Mouse (Mus musculus) E14TG2a.4 (cell line): Measurements from ENCODE around the gene Tmco5.

Source experiments
- H3K27me3 ChIP-seq: 2 replicates; pipeline ENCODE4 v1.6.1; 2014; ENCODE audit warnings: low read length, control low read depth; ENCODE audit not compliant: insufficient read depth
- H3K36me3 ChIP-seq: 2 replicates; pipeline ENCODE4 v1.6.1; 2014; ENCODE audit warnings: low read length, control low read depth; ENCODE audit not compliant: insufficient read depth
- H3K4me1 ChIP-seq: replicated peaks from 2 replicates; pipeline ENCODE4 v1.6.1; 2014; ENCODE audit warnings: low read depth, low read length, control low read depth
- H3K4me3 ChIP-seq: replicated peaks from 2 replicates; pipeline ENCODE4 v1.5.1; 2014; ENCODE audit warnings: mild to moderate bottlenecking, low read length
- H3K9me3 ChIP-seq: 2 replicates; pipeline ENCODE4 v1.6.1; 2014; ENCODE audit warnings: low read length, control low read depth
- CTCF ChIP-seq: conservative IDR thresholded peaks from 2 replicates; pipeline ENCODE4 v1.5.1; 2014; ENCODE audit warnings: low read length
- NANOG ChIP-seq: IDR thresholded peaks from 2 replicates; pipeline ENCODE4 v1.6.1; 2014; ENCODE audit warnings: borderline replicate concordance, low read length, mixed read lengths
- POU5F1 ChIP-seq: IDR thresholded peaks from 2 replicates; pipeline ENCODE4 v1.6.1; 2014; ENCODE audit warnings: low read length, borderline replicate concordance

Gene Tmco5

GRCm38 (mm10) chr2:116912334-116913070, 34.0 kb downstream of the Tmco5 start:
- Histone ChIP-seq H3K4me3 (no peak overlapping the region), H3K27me3 (0 out of 2 replicates have a peak, but pooled peaks cover 3% of the 10 kb centered on the region), H3K9me3 (no peaks in the 10 kb centered on the region), H3K4me1 (peaks cover 9% of the 10 kb centered on the region), H3K36me3 (no peaks in the 10 kb centered on the region)
- TF ChIP-seq NANOG (no peak), CTCF (no peak), POU5F1 (no peak)

GRCm38 (mm10) chr2:116913677-116914405, 35.4 kb downstream of the Tmco5 start:
- TF ChIP-seq NANOG, result no peak
- no peak for TF ChIP-seq POU5F1
- TF ChIP-seq CTCF, result no peak
- no peak overlapping the region for H3K4me3 ChIP-seq
- H3K4me1 ChIP-seq, result peaks cover 7% of the 10 kb centered on the region
- H3K36me3 ChIP-seq, result no peaks in the 10 kb centered on the region
- H3K9me3 ChIP-seq, result no peaks in the 10 kb centered on the region
- 0 out of 2 replicates have a peak, but pooled peaks cover 3% of the 10 kb centered on the region for H3K27me3 ChIP-seq

DNA sequence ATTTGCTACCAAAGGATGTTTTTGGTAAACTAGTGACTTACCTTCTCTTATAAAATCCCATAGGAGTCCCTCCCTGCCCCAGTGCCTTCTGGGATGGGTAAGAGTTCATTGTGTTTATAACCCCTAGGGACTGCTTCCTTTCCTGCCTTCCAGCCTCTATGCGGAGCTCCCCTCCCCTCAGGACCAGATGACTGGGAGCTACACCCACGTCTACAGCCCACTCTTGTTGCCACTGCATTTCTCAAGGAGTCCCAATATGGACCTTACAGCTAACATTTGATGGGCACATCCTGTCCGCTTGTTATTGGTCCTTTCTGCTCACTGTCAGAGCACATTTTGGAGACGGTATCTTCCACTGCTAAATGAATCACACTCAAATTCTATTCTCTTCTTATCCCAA, 36.1 kb downstream of the Tmco5 start:
- Histone ChIP-seq H3K27me3 (0 out of 2 replicates have a peak, but pooled peaks cover 3% of the 10 kb centered on the region), H3K36me3 (no peaks in the 10 kb centered on the region), H3K4me1 (peaks cover 7% of the 10 kb centered on the region), H3K4me3 (no peak overlapping the region), H3K9me3 (no peaks in the 10 kb centered on the region)
- TF ChIP-seq POU5F1, result no peak
- TF ChIP-seq NANOG, result no peak
- no peak for TF ChIP-seq CTCF

DNA sequence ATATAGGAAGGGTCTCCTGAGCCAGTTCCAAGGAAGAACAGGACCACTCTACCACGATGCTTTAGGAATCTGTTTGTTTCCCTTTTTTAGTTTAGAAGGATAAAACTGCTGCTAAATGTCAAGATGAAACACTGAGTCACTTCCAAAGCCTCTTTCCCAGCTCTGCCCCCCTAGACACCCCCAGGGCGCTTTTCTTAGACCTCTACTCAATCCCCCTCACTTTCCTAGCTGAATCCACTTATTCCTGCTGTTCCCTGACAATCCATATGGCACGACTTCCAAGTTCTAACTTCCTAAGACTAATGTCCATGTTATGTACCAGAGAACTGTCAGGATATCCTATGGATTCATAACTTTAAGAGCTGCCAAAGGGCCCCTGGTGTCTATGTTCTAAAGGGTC, 40.1 kb downstream of the Tmco5 start:
- no peaks in the 10 kb centered on the region for H3K9me3 ChIP-seq
- H3K4me1 ChIP-seq, result peaks cover 13% of the 10 kb centered on the region
- no peaks in the 10 kb centered on the region for H3K36me3 ChIP-seq
- 0 out of 2 replicates have a peak, but pooled peaks cover 3% of the 10 kb centered on the region for H3K27me3 ChIP-seq
- H3K4me3 ChIP-seq, result no peak overlapping the region
- no peak for TF ChIP-seq NANOG
- TF ChIP-seq POU5F1, result no peak
- no peak for TF ChIP-seq CTCF

DNA sequence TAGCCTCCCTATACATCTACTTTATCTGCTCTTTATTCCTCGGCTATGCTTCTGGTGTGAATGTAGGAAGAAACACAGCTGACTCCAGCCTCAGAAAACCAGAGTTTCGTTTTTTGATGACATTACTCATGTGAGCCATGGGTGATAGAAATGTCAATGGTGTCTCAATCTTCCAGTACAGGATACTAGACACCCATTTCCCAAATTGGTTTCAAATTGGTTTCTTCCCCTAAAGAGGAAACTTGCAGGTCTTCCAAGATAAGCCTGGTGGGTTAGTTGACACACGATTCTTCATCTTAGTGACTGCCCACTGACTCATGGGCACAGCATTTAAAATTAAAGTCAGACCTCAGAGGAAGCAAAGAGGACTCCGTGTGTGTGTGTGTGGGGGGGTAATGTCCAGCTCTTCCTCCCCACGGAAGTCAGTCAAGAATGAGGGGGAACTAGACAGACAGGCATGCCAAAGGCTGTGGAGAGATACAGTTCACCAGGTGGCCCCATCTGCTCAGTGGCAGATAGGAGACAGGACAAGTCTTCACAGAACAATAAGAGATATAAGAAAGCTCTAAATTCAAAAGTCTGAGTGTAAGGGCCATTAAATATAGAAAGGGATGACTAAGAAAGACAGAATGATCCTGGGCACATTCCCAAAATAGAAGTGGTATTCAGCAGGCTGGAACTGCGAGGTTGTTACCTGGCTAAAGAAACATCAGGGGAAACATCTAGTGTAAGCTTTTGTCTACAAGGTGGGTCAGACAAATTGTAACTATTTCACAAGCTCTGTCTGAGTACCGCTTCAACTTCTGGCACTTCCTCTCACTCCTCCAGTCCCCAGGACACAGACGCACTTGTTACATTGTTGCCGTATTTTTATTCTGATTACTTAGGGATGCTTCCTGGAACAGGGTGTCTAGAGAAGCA, 44.3 kb downstream of the Tmco5 start:
- Histone ChIP-seq H3K9me3 (no peaks in the 10 kb centered on the region), H3K27me3 (no peaks in the 10 kb centered on the region), H3K4me3 (no peak overlapping the region), H3K4me1 (peaks cover 14% of the 10 kb centered on the region), H3K36me3 (no peaks in the 10 kb centered on the region)
- no peak for TF ChIP-seq NANOG
- no peak for TF ChIP-seq CTCF
- TF ChIP-seq POU5F1, result no peak

- Histone ChIP-seq H3K27me3 (no peaks in the 10 kb centered on the region), H3K9me3 (no peaks in the 10 kb centered on the region), H3K4me1 (peaks cover 14% of the 10 kb centered on the region), H3K4me3 (no peak overlapping the region), H3K36me3 (no peaks in the 10 kb centered on the region)
- TF ChIP-seq POU5F1, result no peak
- no peak for TF ChIP-seq CTCF
- TF ChIP-seq NANOG, result no peak
These were observed 45.2 kb downstream of the Tmco5 start for GRCm38 (mm10) chr2:116923684-116924083.

DNA sequence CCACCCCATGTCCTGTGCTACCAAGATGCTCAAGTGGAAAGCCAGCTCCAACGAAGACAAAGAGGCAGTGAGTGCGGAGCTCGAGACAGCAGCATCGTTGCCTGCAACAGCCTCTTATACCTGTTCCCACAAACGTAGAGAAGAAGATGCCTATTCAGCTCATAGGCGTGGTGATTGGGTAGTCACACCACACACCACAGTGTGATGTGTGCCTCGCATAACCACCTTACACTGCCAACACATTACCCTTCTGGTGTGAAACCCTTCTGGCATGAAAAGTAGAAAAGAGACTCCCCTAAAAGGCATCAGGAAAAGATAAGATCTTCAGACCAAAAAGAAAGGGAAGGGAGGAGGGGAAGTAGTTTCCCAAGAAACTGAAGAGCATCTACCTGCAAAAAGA, 45.8 kb downstream of the Tmco5 start:
- no peaks in the 10 kb centered on the region for H3K9me3 ChIP-seq
- no peak for TF ChIP-seq CTCF
- no peak for TF ChIP-seq NANOG
- no peak for TF ChIP-seq POU5F1
- peaks cover 14% of the 10 kb centered on the region for H3K4me1 ChIP-seq
- H3K27me3 ChIP-seq, result no peaks in the 10 kb centered on the region
- H3K4me3 ChIP-seq, result no peak overlapping the region
- no peaks in the 10 kb centered on the region for H3K36me3 ChIP-seq

GRCm38 (mm10) chr2:116925230-116925629, 46.7 kb downstream of the Tmco5 start:
- H3K27me3 ChIP-seq, result no peaks in the 10 kb centered on the region
- TF ChIP-seq CTCF (no peak), POU5F1 (no peak), NANOG (no peak)

More at GRCm38 (mm10) chr2:116925230-116925629, 46.7 kb downstream of the Tmco5 start:
- Histone ChIP-seq H3K9me3 (no peaks in the 10 kb centered on the region), H3K36me3 (no peaks in the 10 kb centered on the region), H3K4me3 (no peak overlapping the region), H3K4me1 (peaks cover 15% of the 10 kb centered on the region)
